Mouse (Mus musculus) stomach, postnatal 0 days (tissue): ENCODE results near the gene Tln2.

Experiments used
- CTCF ChIP-seq: IDR thresholded peaks from 2 replicates; pipeline ENCODE4 v1.5.1; 2016; ENCODE audit warnings: antibody characterized with exemption, low read depth, mild to moderate bottlenecking, moderate library complexity
- EP300 ChIP-seq: optimal IDR thresholded peaks from 2 replicates; pipeline ENCODE3; 2016; ENCODE audit warnings: antibody characterized with exemption

GRCm38 (mm10) chr9:67241683-67242082, 317.8 kb downstream of the Tln2 start:
- no peak for TF ChIP-seq EP300
- no peak for TF ChIP-seq CTCF
